Mouse (Mus musculus) cortical plate, adult 2 months (tissue): ENCODE results near the gene R3hdm2. TPM values are rescaled to one million over a fixed set of nuclear protein-coding genes. Genes with fewer than 3 reads are reported as not detected.

Experiments
- H3K27ac ChIP-seq: fragments of 200-500 bp; 2 replicates; pipeline ENCODE4 v1.5.1; 2012; ENCODE audit warnings: low read length, control low read depth, inconsistent platforms; ENCODE audit not compliant: insufficient read depth
- H3K4me1 ChIP-seq: fragments of 200-500 bp; 2 replicates; pipeline ENCODE4 v1.6.1; 2011; ENCODE audit warnings: low read length; ENCODE audit not compliant: control insufficient read depth, insufficient read depth
- H3K4me3 ChIP-seq: fragments of 200-500 bp; 2 replicates; pipeline ENCODE4 v1.5.1; 2011; ENCODE audit warnings: mild to moderate bottlenecking, low read length, control low read depth; ENCODE audit not compliant: insufficient read depth
- CTCF ChIP-seq: fragments of 200-500 bp; IDR thresholded peaks from 2 replicates; pipeline ENCODE4 v1.5.1; 2011; ENCODE audit warnings: mild to moderate bottlenecking, control low read depth, low read length; ENCODE audit not compliant: insufficient read depth; ENCODE audit errors: extremely low read depth
- POLR2A ChIP-seq: fragments of 200-500 bp; IDR thresholded peaks from 2 replicates; pipeline ENCODE4 v1.6.1; 2011; ENCODE audit warnings: mild to moderate bottlenecking, low read length, control low read depth; ENCODE audit not compliant: insufficient read depth; ENCODE audit errors: extremely low read depth
- polyA plus RNA-seq: library from polyadenylated mRNA; depleted of rRNA; stranded (reverse); fragments of >200 nt; gene quantifications from 2 replicates; pipeline ENCODE4 v1.2.3, GENCODE M21; 2012

Gene R3hdm2
- polyA plus RNA-seq, 1 experiment: 185 TPM

DNA sequence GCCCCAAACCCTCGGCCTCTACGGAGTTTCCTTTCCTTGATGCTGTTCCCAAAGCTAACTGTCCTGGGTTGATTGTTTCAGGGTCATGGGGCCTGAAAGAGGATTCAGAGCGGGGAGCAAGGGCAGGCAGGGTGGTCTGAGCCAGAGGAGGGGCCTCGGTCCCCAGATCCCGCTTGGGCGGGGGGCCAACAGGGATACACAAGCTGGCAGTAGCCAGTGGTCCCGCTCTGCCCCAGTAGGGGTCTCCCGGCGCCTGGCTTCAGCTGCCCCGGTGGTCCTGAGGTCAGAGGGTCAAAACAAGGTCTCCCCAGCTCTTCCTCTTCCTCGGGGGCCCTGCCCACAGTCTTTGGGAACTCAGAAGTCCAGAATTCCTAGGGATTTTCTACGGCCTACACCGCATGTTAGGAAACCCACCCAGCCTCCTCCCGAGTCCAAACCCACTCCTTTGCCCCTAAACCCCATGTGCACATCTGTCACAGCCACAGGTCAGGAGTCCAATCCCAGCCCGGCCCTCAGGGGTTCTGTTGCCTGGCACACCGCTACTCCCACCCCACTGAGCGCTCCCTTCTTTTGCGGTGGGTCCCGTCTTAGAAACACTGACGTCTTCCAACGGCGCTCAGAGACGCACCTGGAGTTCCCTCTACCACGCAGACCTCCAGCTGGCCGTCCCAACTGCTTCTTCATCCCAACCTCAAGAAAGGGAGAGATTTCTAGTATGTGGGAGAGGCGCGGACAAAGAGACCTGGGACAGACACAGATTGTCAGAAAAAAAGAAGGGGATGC, 39.4 kb upstream of the R3hdm2 start:
- no peak overlapping the region for H3K4me3 ChIP-seq
- peaks cover 1% of the 10 kb centered on the region; the same call in 1 of the 2 replicates for H3K4me1 ChIP-seq
- no peak overlapping the region for H3K27ac ChIP-seq
- TF ChIP-seq POLR2A: no peak
- TF ChIP-seq CTCF: no peak

DNA sequence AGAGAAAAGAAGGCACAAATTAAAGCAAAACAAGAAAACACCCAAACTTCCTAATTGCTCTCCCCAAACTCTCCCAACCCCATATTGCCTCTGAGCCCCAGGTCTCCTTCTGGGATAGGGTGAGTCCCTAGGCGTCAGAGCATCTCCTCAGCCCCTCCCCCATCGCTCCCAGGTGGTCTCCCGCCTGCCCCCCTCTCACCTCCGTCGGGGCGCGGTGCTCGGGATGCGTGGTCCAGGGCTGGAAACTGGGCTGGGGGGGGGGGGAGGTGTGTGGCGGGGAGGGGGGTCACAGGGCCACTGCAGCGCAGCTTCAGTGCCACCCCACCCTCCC, 38.8 kb upstream of the R3hdm2 start:
- TF ChIP-seq CTCF (no peak), POLR2A (no peak)
- peaks cover 1% of the 10 kb centered on the region; the same call in 1 of the 2 replicates for H3K4me1 ChIP-seq
- H3K4me3 ChIP-seq: 0 out of 2 replicates have a peak overlapping the region, but pooled peaks have one; percentile 19
- H3K27ac ChIP-seq: no peak overlapping the region

DNA sequence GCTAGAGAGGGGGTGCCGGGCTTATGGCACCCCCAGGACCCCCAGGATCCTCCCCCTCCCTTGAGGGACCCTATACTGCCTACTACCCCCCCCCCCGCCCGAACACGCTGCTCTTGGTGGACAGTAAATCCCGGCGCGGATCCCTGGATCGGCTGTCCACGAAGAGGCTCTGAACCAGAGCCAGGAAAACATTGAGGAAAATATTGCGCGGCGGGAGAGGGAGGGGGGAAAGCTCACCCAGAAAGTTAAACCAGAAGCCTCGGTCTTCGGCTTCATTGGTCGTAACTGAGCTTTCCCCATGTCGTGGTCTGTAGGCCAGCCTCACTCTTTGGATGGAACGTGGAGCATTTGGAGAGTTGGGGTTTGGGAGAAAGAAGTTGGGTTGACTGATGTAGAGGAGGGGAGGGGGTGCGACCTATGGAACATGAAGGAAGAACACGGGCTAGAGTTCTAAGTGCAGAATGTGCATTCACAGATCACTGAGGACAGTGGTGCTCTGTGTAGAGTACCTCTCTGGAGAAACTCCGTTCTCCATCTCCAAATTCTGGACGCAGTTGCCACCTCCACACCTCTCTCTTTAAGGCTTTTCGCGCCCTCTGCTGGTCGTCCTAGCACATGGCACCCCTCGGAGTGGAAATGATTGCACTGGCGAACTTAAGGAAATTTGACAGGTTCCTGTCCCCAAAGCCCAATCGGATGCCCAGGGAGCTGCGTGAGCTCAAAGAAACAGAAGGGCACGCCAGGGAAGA, 38.1 kb upstream of the R3hdm2 start, which contains the start of gene Gli1:
Gene Gli1 (minus strand): TSS at position 84 of the 749 bp plus-strand sequence.
- TF ChIP-seq POLR2A: no peak
- TF ChIP-seq CTCF: peak; percentile 78

DNA sequence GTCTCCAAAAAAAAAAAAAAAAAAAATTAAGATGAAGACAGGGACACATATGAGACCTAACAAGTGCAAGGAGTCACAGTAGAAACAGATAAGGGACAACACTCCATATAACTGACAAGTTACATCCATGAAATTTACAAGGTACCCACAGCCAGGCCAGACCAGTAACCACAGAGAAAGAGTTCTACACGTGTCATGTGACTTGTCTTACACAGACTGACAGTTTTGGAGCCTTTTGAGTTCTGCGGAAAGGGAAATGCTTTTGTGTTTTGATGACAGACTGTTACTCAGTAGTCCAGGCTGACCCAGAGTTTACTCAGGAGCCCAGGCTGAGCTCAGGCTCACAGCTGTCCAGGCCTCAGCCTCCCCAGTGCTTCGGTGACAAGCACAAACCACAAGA, 37.1 kb upstream of the R3hdm2 start:
- Histone ChIP-seq H3K4me3 (no peak overlapping the region), H3K4me1 (peaks cover 1% of the 10 kb centered on the region; the same call in 1 of the 2 replicates), H3K27ac (no peak overlapping the region)
- no peak for TF ChIP-seq CTCF
- no peak for TF ChIP-seq POLR2A

More for the DNA sequence above, 38.1 kb upstream of the R3hdm2 start, which contains the start of gene Gli1:
- peaks cover 1% of the 10 kb centered on the region; the same call in 1 of the 2 replicates for H3K4me1 ChIP-seq
- peak within 1 kb of the TSS; percentile 19; the same call in 1 of the 2 replicates for H3K4me3 ChIP-seq
- no peak within 1 kb of the TSS for H3K27ac ChIP-seq

DNA sequence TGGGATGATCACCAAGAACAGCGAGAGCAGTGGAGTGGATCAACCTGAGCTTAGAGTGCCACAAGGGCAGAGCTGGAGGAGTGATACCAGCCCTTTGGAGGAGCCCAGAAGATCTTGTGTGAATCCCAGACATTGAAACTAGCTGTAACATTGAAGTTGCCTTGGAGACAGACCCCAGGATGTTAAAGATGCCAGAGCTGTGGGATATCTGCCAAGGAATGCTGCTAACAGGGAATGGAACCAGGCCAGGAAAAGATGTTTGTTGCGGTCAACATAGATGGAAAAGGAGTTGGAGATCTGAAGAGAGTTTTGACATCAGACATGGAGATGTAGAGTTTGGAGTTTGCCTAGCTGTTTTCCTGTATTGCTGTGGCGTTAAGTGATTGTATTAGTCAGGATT, 34.0 kb upstream of the R3hdm2 start:
- no peak overlapping the region for H3K4me3 ChIP-seq
- no peak overlapping the region for H3K27ac ChIP-seq
- TF ChIP-seq CTCF (no peak), POLR2A (no peak)
- no peaks in the 10 kb centered on the region for H3K4me1 ChIP-seq

DNA sequence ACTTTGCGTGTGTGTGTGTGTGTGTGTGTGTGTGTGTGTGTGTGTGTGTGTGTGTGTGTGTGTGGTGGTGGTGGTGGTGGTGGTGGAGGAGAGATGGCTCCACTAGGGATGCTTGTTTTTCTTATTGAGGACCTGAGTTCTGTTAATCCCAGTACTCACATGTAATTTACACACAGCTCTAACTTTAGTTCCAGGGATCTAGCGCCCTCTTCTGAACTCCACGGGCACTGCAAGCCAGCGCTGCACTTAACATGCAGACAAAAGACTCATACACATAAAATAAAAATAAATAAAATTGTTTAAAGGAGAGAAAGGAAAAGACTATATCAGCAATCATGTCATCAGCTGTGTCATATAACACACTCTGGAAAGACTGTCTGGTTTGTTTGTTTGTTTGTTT, 31.2 kb upstream of the R3hdm2 start:
- TF ChIP-seq CTCF (0 out of 2 replicates have a peak, but pooled peaks have one; percentile 8), POLR2A (no peak)

DNA sequence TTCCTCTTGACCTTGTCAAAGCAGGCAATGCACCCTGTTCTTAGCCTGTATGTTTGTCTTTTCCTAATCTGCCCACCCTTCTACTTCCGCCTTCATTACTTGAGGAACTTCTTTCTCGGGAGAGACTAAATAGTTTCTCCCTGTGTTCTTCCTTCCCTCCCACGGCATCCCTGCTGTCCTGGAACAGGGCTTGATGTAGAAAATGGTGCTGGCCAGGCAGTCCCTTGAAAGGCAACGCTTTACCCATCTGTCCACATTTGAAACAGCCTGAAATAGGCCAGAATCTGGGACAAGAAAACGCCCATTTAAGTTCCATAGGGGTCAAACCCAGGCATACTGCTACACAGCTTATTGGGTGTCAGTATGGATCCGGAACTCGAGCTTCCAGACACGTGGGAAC, 30.3 kb upstream of the R3hdm2 start:
- Histone ChIP-seq H3K4me3 (no peak overlapping the region), H3K4me1 (no peaks in the 10 kb centered on the region), H3K27ac (no peak overlapping the region)
- no peak for TF ChIP-seq POLR2A
- no peak for TF ChIP-seq CTCF

More for the DNA sequence above, 31.2 kb upstream of the R3hdm2 start:
- H3K4me3 ChIP-seq: no peak overlapping the region
- no peaks in the 10 kb centered on the region for H3K4me1 ChIP-seq
- H3K27ac ChIP-seq: no peak overlapping the region

DNA sequence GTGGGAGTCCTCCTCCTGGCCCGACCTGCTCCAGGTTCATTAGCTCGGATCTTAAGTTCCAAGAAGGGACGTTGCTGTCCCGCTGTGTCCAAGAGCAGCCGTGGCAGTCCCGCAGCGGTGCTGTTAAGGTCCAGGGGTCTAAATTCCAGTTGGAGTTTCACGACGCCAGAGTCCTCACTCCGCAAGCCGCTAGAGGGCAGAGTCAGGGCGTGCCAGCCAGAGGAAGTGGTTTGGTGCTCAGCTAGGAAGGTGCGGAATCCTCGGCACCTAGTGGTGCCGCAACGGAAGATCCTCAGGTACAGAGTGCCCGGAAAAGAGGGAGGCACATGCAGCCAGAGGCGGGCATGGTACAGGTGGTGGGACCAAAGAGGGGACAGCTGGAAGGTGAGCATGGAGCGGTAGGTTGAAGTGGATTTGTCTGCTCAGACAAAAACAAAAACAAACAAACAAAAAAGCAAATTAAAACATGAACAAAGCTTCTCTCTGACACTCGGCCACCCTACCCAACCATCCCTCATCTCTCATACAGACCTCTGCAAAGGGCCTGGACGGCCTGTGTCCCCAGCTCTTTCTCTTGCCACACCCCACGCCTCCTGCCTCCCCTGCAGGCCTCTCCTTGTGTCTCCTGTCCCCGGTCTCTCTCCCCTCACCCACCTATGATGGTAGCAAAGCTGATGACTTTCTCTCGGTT, 29.4 kb upstream of the R3hdm2 start:
- Histone ChIP-seq H3K4me3 (peak overlapping the region; percentile 4; the same call in 1 of the 2 replicates), H3K27ac (0 out of 2 replicates have a peak overlapping the region, but pooled peaks have one; percentile 3), H3K4me1 (peaks cover 7% of the 10 kb centered on the region)
- TF ChIP-seq POLR2A: peak; percentile 44; the same call in 1 of the 2 replicates
- peak; percentile 84 for TF ChIP-seq CTCF

DNA sequence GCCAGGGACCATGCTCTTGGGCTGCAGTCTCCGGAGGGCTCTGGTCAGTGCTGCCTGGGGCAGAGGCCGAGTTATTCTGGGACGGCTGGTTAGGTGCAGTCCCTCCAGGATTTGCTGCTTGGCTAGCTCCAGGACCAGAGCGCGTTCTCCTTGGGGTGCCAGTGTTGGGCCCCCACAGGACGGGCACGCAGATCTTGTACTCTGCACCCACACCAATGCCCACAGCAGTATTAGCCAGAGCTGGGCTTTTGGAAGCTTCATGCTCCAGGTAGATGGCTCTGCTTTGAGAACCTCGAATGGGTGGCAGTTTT, 28.9 kb upstream of the R3hdm2 start:
- Histone ChIP-seq H3K4me1 (peaks cover 8% of the 10 kb centered on the region), H3K4me3 (no peak overlapping the region), H3K27ac (no peak overlapping the region)
- TF ChIP-seq POLR2A (no peak), CTCF (no peak)
